Mouse (Mus musculus) kidney, adult 10 weeks (tissue): ENCODE data around the gene Tmem109. TPM values are rescaled to one million over a fixed set of nuclear protein-coding genes. Genes with fewer than 3 reads are reported as not detected.

Experiments used
- polyA plus RNA-seq: library from polyadenylated mRNA; stranded (reverse); fragments of 350-450 nt; fragmentation: Illumina TruSeq; extraction: RNeasy Lipid Tissue Mini Kit (QIAGEN cat#74804); gene quantifications from one replicate; pipeline ENCODE4 v1.2.3, GENCODE M21; 2014; ENCODE audit warnings: low read depth, low replicate concordance

The Tmem109 gene
- 2.8 TPM for polyA plus RNA-seq

GRCm38 (mm10) chr19:10881426-10882154, at the start of gene Tmem109:
Gene Tmem109 (minus strand): TSS chr19:10882001.

GRCm38 (mm10) chr19:10920532-10920931, 38.7 kb upstream of the Tmem109 start, which contains the start of gene Zp1:
Gene Zp1 (minus strand): TSS chr19:10920632.

GRCm38 (mm10) chr19:10895016-10895528, 13.3 kb upstream of the Tmem109 start, which contains the start of gene Prpf19:
Gene Prpf19 (plus strand): TSS chr19:10895231.

GRCm38 (mm10) chr19:10869886-10870527, 11.8 kb downstream of the Tmem109 start, which contains the start of gene Tmem132a:
Gene Tmem132a (minus strand): TSS chr19:10869940.

GRCm38 (mm10) chr19:10839010-10839892, 42.5 kb downstream of the Tmem109 start, which contains the start of gene Slc15a3:
Gene Slc15a3 (plus strand): TSS chr19:10839727.

GRCm38 (mm10) chr19:10829436-10830175, 52.2 kb downstream of the Tmem109 start, which contains the start of gene Cd6:
Gene Cd6 (minus strand): TSS chr19:10830058.

Other genes with a start within 250 kb of the Tmem109 start
- 0.93 TPM for gene Vwce, start 247.8 kb downstream of the Tmem109 start, polyA plus RNA-seq
- not detected for gene Pga5, start 203.9 kb downstream of the Tmem109 start, polyA plus RNA-seq
- gene Vps37c, start 193.3 kb downstream of the Tmem109 start, polyA plus RNA-seq, result 2.6 TPM
- gene Cd5, start 143.0 kb downstream of the Tmem109 start, polyA plus RNA-seq, result not detected
- not detected for gene Cd6, start 51.9 kb downstream of the Tmem109 start, polyA plus RNA-seq
- gene Slc15a3, start 42.3 kb downstream of the Tmem109 start, polyA plus RNA-seq, result 0.49 TPM
- 0.12 TPM for gene Tmem132a, start 12.1 kb downstream of the Tmem109 start, polyA plus RNA-seq
- gene Prpf19, start 13.2 kb upstream of the Tmem109 start, polyA plus RNA-seq, result 37.5 TPM
- gene Zp1, start 38.6 kb upstream of the Tmem109 start, polyA plus RNA-seq, result not detected
- gene Ptgdr2, start 55.2 kb upstream of the Tmem109 start, polyA plus RNA-seq, result not detected
- 1.1 TPM for gene Ccdc86, start 67.3 kb upstream of the Tmem109 start, polyA plus RNA-seq
- not detected for gene Ms4a10, start 92.7 kb upstream of the Tmem109 start, polyA plus RNA-seq
- gene Ms4a15, start 111.2 kb upstream of the Tmem109 start, polyA plus RNA-seq, result not detected
- gene Ms4a18, start 136.0 kb upstream of the Tmem109 start, polyA plus RNA-seq, result not detected
- not detected for gene Ms4a8a, start 199.1 kb upstream of the Tmem109 start, polyA plus RNA-seq
- not detected for gene 1700017D01Rik, start 248.9 kb upstream of the Tmem109 start, polyA plus RNA-seq